Mouse (Mus musculus): ENCODE measurements around the gene Atat1. TPM values are rescaled to one million over a fixed set of nuclear protein-coding genes. Genes with fewer than 3 reads are reported as not detected.
A peak's percentile ranks its signal among the peaks of the same experiment; 100 is the strongest.

Atat1 gene
- polyA plus RNA-seq, 1 experiment from 2014 or later: 62.7 TPM

DNA sequence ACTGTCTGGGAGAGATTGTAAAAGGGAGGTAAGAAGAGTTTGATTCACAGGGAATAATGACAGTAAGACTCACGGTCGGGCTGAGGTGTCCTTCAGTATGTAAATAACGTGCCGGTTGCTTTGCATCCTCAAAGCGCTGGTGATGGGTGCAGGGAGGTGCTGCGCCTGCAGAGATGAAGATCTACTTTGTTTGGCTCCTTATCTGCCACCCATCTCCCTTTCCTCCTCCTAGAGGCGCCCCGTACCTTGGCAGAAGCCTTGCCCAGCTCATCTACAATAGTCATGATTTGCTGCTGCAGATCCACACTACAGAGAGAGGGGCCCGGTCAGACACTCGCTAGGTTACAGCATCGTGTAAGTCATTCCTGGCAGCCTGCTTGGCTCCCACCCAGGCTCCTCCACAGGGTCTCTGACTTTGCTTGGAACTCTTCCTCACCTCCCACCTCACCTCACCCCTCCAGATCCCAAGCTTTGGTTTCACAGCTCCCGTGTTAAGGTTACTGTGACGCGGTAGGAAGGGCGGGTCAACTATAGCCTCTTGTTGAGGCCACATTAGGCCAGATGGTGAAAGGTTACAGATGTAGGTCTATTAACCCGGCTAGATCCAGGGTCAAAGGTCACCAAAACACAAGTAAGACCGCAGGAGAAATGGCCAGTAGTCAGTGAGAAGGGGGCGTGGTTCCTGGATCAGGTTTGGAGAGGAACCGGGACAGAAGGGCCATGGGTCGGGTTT, 523 bp downstream of the Atat1 start:
- Histone ChIP-seq H3K9me3 (ENCODE audit: control insufficient read depth, low read length) (no peaks in the 10 kb centered on the region), H3K4me1 (replicated peaks; ENCODE audit: control insufficient read depth, insufficient read depth, low read length) (peaks cover 11% of the 10 kb centered on the region), H3K36me3 (ENCODE audit: control insufficient read depth, insufficient read depth, low read length) (peaks cover 18% of the 10 kb centered on the region), H3K4me2 (ENCODE audit: low read depth, low read length) (peak overlapping the region; percentile 95), H3K27me3 (ENCODE audit: control insufficient read depth, insufficient read depth, low read depth, low read length) (no peaks in the 10 kb centered on the region), H3K9ac (ENCODE audit: low read length) (peak overlapping the region; percentile 70), H3K27ac (ENCODE audit: low read length) (peak overlapping the region; percentile 11), H3K4me3 (ENCODE audit: low read length) (peak overlapping the region; percentile 64)
- ATAC-seq (ENCODE audit: low read depth): peak; percentile 44
- 14% methylated on average over 20 of the region's 20 CpGs for WGBS

DNA sequence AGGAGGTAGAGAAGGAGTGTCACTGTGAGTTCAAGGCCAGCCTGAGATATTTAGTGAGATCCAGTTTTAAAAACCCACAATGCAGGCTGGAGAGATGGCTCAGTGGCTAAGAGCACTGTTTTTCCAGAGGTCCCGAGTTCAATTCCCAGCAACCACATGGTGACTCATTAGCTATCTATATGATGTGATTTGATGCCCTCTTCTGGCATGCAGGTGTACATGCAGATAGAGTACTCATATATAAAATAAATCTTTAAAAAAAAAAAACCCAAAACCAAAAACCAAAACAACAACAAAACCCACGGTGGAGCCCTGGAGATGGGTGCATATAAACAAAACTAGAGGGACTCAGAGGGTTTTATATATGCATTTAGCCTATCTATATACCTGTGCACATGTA, 2.3 kb downstream of the Atat1 start:
- 67% methylated on average over 2 of the region's 2 CpGs for WGBS
- Histone ChIP-seq H3K9ac (ENCODE audit: low read length) (no peak overlapping the region), H3K27me3 (ENCODE audit: control insufficient read depth, insufficient read depth, low read depth, low read length) (no peaks in the 10 kb centered on the region), H3K4me2 (ENCODE audit: low read depth, low read length) (no peak overlapping the region), H3K4me1 (replicated peaks; ENCODE audit: control insufficient read depth, insufficient read depth, low read length) (peaks cover 16% of the 10 kb centered on the region), H3K4me3 (ENCODE audit: low read length) (no peak overlapping the region), H3K27ac (ENCODE audit: low read length) (no peak overlapping the region), H3K9me3 (ENCODE audit: control insufficient read depth, low read length) (no peaks in the 10 kb centered on the region), H3K36me3 (ENCODE audit: control insufficient read depth, insufficient read depth, low read length) (peaks cover 18% of the 10 kb centered on the region)
- no peak for ATAC-seq (ENCODE audit: low read depth)

DNA sequence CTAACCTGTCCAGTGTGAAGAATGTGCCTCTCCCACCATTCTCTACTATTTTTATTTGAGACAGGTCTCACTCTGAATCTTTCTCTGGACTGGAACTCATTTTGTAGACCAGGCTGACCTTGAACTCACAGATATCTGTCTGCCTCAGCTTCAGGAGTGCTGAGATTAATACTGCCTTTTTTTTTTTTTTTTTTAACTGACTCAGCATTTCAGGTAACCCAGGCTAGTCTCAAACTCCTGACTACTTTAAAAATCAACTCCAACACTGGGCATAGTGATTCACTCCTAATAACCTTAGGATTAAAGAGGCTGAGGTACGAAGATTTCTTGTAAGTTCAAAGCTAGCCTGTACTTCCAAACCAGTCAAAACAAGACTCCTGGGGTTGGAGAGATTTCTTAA, 4.3 kb downstream of the Atat1 start:
- ATAC-seq (ENCODE audit: low read depth): no peak
- Histone ChIP-seq H3K4me1 (replicated peaks; ENCODE audit: control insufficient read depth, insufficient read depth, low read length) (peaks cover 16% of the 10 kb centered on the region), H3K9me3 (ENCODE audit: control insufficient read depth, low read length) (no peaks in the 10 kb centered on the region), H3K4me3 (ENCODE audit: low read length) (no peak overlapping the region), H3K9ac (ENCODE audit: low read length) (no peak overlapping the region), H3K4me2 (ENCODE audit: low read depth, low read length) (no peak overlapping the region), H3K36me3 (ENCODE audit: control insufficient read depth, insufficient read depth, low read length) (peaks cover 16% of the 10 kb centered on the region), H3K27me3 (ENCODE audit: control insufficient read depth, insufficient read depth, low read depth, low read length) (no peaks in the 10 kb centered on the region), H3K27ac (ENCODE audit: low read length) (no peak overlapping the region)
- WGBS: 86% methylated on average over 1 of the region's 1 CpGs

DNA sequence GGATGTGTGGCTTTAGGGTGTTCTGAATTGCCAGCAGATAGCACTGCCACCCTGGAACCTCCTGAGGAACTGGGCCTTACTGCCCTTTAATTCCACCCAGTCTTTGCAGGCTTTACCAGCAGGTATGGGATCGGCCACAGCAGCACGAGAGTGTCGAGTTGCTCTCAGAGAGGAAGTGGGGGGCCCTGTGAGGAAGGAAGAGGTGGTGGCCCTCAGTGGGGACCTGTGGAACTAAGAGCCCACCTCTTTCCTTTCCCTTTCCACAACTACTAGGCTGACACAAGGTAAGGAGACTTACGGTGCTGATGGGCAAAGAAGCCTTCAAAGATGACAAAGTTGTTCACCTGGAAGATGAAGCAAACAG, 5.9 kb downstream of the Atat1 start:
- H3K4me1 ChIP-seq (replicated peaks; ENCODE audit: control insufficient read depth, insufficient read depth, low read length): peaks cover 10% of the 10 kb centered on the region
- H3K27ac ChIP-seq (ENCODE audit: low read length): peak overlapping the region; percentile 45; the same call in 1 of the 2 replicates
- H3K27me3 ChIP-seq (ENCODE audit: control insufficient read depth, insufficient read depth, low read depth, low read length): no peaks in the 10 kb centered on the region
- no peak overlapping the region for H3K4me3 ChIP-seq (ENCODE audit: low read length)
- H3K36me3 ChIP-seq (ENCODE audit: control insufficient read depth, insufficient read depth, low read length): peaks cover 16% of the 10 kb centered on the region
- H3K4me2 ChIP-seq (ENCODE audit: low read depth, low read length): no peak overlapping the region
- ATAC-seq (ENCODE audit: low read depth): no peak
- no peaks in the 10 kb centered on the region for H3K9me3 ChIP-seq (ENCODE audit: control insufficient read depth, low read length)
- WGBS: 68% methylated on average over 4 of the region's 4 CpGs
- H3K9ac ChIP-seq (ENCODE audit: low read length): no peak overlapping the region

DNA sequence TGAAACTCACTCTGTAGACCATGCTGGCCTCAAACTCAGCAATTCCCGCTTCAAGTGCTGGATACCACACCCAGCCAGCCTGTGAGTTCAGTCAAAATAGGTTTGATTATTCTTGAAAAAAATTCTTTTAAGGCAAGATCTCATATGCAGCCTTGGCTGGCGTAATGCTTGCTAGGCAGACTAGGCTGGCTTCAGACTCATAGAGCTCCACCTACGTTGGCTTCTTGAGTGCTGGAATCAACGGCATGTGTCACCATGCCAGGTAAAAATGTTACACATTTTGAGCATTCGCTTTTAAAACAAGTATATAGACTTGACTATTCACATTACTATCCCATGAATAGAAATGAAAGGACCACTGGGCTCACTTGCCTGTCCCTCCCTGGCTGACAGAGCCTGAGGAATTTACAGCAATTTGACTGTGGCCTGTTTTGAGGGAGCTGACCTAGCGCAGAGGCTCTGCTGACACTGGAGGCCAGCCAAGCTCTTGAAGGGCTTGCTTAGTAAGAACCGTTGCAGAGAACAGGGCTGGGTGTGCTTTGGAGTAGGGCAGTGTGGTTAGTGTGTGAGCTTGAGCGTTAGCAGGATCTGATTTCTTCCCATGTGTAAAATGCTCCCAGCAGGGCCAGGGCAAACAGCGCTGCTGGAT, 6.4 kb downstream of the Atat1 start:
- H3K4me2 ChIP-seq (ENCODE audit: low read depth, low read length): no peak overlapping the region
- H3K9me3 ChIP-seq (ENCODE audit: control insufficient read depth, low read length): no peaks in the 10 kb centered on the region
- H3K4me3 ChIP-seq (ENCODE audit: low read length): no peak overlapping the region
- H3K27me3 ChIP-seq (ENCODE audit: control insufficient read depth, insufficient read depth, low read depth, low read length): no peaks in the 10 kb centered on the region
- H3K4me1 ChIP-seq (replicated peaks; ENCODE audit: control insufficient read depth, insufficient read depth, low read length): peaks cover 5% of the 10 kb centered on the region
- H3K9ac ChIP-seq (ENCODE audit: low read length): no peak overlapping the region
- H3K27ac ChIP-seq (ENCODE audit: low read length): peak overlapping the region; percentile 45
- H3K36me3 ChIP-seq (ENCODE audit: control insufficient read depth, insufficient read depth, low read length): peaks cover 16% of the 10 kb centered on the region
- 79% methylated on average over 9 of the region's 9 CpGs for WGBS
- peak; percentile 65 for ATAC-seq (ENCODE audit: low read depth)

DNA sequence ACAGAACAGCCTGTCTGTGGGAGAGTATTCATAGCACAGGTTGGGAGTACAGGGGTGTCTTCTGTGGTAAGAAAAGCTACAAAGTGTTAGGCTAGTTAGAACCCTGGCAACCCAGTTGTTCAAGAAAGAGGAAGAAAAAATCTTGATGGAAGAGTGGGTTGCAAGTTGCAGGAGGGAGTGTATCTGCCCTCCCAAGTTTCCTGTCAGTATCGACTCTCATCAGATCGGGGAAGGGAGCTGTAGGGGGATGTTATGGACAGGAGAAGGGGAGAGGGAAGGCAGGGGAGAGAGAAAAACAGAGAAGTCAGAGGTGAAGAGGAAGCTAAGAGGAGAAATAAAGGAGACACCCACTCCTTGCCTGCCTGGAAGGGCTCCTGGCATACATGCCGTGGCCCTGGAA, 9.2 kb downstream of the Atat1 start:
- 86% methylated on average over 3 of the region's 3 CpGs for WGBS
- ATAC-seq (ENCODE audit: low read depth): no peak

DNA sequence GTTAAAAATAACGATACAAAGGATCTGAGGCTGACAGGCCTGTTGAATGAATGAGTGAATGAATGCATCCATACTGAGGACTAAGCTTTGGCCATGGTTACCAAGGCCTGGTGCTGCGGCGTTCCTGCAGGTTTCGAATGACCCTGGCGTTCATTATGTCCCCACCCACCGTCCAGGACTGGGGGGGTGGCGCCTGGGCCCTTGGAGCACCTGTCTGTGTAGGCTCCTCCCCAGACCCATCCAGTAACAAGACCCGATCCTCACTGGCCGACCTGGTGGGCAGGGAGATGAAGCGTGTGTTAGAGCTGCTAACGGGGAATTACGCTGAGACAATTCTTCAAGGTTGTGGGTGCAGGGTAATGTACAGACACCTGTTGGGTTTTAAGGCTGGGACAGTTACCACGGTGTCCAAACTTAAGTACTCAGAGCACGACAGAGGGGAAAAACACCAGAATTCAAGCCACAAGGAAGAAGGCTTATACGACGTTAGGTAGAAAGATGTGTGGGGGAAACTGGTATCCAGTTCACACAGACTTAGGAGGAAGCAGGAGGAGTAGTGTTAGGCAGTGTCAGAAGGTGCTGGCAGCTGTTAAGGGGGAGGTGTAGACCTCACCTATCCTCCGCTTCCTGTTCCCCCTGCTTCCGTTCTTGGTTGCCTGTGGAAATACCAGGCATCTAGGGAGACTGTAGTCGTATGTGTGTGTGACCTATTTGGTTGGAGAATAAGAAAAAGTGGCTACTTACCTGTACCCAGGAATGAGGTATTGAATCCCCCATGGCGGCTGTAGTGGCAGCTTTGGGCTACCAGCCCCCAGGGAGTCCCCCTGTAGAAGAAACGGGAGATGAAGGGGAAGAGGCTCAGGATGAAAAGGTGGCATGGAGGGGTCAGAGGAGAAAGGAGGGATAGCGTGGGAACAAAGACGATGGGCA, 12.0 kb downstream of the Atat1 start:
- Histone ChIP-seq H3K27me3 (ENCODE audit: control insufficient read depth, insufficient read depth, low read depth, low read length) (no peaks in the 10 kb centered on the region), H3K9ac (ENCODE audit: low read length) (peak overlapping the region; percentile 80), H3K9me3 (ENCODE audit: control insufficient read depth, low read length) (no peaks in the 10 kb centered on the region), H3K4me3 (ENCODE audit: low read length) (peak overlapping the region; percentile 87), H3K4me1 (replicated peaks; ENCODE audit: control insufficient read depth, insufficient read depth, low read length) (peaks cover 6% of the 10 kb centered on the region; the same call in 1 of the 2 replicates), H3K4me2 (ENCODE audit: low read depth, low read length) (peak overlapping the region; percentile 98), H3K36me3 (ENCODE audit: control insufficient read depth, insufficient read depth, low read length) (peaks cover 9% of the 10 kb centered on the region), H3K27ac (ENCODE audit: low read length) (no peak overlapping the region)
- WGBS: 39% methylated on average over 23 of the region's 23 CpGs
- peak; percentile 34 for ATAC-seq (ENCODE audit: low read depth)

More for the DNA sequence above, 9.2 kb downstream of the Atat1 start:
- no peak overlapping the region for H3K4me2 ChIP-seq (ENCODE audit: low read depth, low read length)
- no peaks in the 10 kb centered on the region for H3K9me3 ChIP-seq (ENCODE audit: control insufficient read depth, low read length)
- H3K9ac ChIP-seq (ENCODE audit: low read length): no peak overlapping the region
- no peaks in the 10 kb centered on the region for H3K27me3 ChIP-seq (ENCODE audit: control insufficient read depth, insufficient read depth, low read depth, low read length)
- peaks cover 8% of the 10 kb centered on the region; the same call in 1 of the 2 replicates for H3K36me3 ChIP-seq (ENCODE audit: control insufficient read depth, insufficient read depth, low read length)
- H3K4me3 ChIP-seq (ENCODE audit: low read length): no peak overlapping the region
- H3K27ac ChIP-seq (ENCODE audit: low read length): no peak overlapping the region
- peaks cover 10% of the 10 kb centered on the region for H3K4me1 ChIP-seq (replicated peaks; ENCODE audit: control insufficient read depth, insufficient read depth, low read length)

DNA sequence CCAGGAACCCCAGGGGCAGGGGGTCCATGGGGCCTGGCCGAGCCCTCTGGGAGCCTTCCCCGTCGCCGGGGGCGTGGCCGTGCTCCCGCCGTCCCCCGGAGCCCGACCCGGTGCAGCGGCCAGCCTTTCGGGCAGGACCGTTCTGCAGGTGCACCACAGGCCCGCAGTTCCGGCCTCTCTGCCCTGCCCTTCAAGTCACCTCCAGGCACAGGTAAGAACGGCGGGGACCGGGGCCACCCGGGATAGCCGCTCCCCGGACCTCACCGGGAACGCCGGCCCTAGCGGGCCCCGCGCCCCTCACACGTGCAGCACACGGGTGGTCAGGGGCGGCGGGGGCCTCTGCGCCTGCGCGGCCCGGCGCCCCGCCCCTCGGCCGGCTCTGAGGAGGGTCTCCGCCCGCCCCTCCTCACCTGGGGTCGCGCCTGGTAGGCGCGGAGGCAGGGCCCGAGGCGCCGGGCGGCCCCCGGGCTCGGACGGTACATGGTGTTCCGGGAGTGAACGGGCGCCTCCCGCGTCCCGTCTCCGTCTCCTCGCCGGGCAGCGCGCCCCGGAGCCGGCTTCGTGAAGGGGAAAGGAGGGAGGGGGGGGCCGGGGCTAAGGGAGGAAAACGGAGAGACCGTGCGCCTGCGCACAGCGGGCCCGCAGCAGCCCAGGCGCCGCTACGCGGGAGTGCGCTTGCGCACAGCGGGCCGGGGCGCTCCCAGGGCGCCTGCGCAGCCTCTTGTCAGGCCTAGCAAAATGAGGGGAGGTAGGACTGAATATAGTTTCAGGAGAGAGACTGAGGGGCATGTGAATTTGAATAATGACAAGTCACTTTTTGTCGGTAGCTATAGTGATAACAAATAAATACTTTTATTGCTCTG, 12.9 kb downstream of the Atat1 start, which contains the start of gene 2310061I04Rik:
2310061I04Rik (minus strand) TSS at position 651 of the 863 bp plus-strand sequence.
- H3K27me3 ChIP-seq (ENCODE audit: control insufficient read depth, insufficient read depth, low read depth, low read length): no peaks in the 10 kb centered on the region
- peak within 1 kb of the TSS; percentile 83 for H3K27ac ChIP-seq (ENCODE audit: low read length)
- peaks cover 15% of the 10 kb centered on the region for H3K36me3 ChIP-seq (ENCODE audit: control insufficient read depth, insufficient read depth, low read length)
- peak within 1 kb of the TSS; percentile 98 for H3K4me2 ChIP-seq (ENCODE audit: low read depth, low read length)
- H3K9me3 ChIP-seq (ENCODE audit: control insufficient read depth, low read length): no peaks in the 10 kb centered on the region
- H3K9ac ChIP-seq (ENCODE audit: low read length): peak within 1 kb of the TSS; percentile 80
- H3K4me1 ChIP-seq (replicated peaks; ENCODE audit: control insufficient read depth, insufficient read depth, low read length): peaks cover 6% of the 10 kb centered on the region; the same call in 1 of the 2 replicates
- WGBS: 1% methylated on average over 61 of the region's 86 CpGs
- H3K4me3 ChIP-seq (ENCODE audit: low read length): peak within 1 kb of the TSS; percentile 87
- ATAC-seq (ENCODE audit: low read depth): peak; percentile 95
